Mouse (Mus musculus): ENCODE results near the gene Ryr2. TPM values are rescaled to one million over a fixed set of nuclear protein-coding genes. Genes with fewer than 3 reads are reported as not detected.

Gene Ryr2
- polyA plus RNA-seq, 1 experiment from 2014 or later: 0.43 TPM

DNA sequence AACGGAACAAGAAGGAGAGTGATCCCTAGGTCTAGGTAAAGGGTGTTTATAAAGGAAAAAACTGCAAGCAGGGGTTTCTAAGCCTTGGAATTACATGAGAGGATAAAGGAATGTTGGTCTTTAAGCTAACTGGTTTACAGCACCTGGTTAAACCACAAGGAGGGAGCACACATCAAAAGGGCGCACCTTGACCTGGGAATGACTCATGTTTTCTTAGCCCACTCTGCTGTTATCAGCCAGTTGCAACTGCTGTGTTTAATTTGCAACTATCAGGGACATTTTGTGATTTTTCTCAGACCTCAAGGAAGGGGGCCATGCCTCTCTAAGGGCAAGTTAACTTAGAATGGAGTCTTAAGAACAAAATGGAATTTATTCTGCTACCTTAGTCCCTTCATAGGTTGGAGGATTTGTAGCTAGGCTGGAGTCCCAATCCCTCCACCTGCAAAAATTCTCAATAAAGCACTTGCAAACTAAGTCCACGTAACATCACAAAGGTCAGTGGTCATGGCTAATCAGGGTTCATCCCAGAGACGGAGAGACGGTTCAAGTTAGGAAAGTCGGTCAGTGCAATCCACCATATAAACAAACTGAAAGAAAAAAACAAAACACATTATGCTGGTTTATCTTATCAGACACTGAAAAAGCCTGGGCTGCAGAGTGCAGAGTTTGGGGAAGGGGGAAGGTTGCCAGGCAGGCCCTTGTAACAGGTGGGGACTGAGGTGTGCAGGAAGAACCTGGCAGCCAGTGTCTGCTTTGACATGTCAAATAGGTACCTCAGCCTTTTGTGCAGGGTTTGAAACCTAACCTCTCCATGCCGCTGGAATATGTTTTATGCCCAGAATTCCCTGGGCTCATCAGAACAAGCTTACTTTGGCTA lies 574.5 kb downstream of the Ryr2 start:
- H3K36me3 ChIP-seq (ENCODE audit: control insufficient read depth, insufficient read depth, low read length): no peaks in the 10 kb centered on the region
- no peak for ATAC-seq (ENCODE audit: low read depth)
- no peak overlapping the region for H3K9ac ChIP-seq (ENCODE audit: low read depth, low read length)
- no peaks in the 10 kb centered on the region for H3K9me3 ChIP-seq (ENCODE audit: control insufficient read depth, low read length)
- H3K4me1 ChIP-seq (ENCODE audit: control insufficient read depth, insufficient read depth, low read length): no peaks in the 10 kb centered on the region
- no peak overlapping the region for H3K4me2 ChIP-seq (ENCODE audit: low read depth, low read length)
- H3K27ac ChIP-seq (replicated peaks; ENCODE audit: low read depth, low read length): no peak overlapping the region
- no peak overlapping the region for H3K4me3 ChIP-seq (ENCODE audit: low read depth, low read length)
- no peaks in the 10 kb centered on the region for H3K27me3 ChIP-seq (replicated peaks; ENCODE audit: control insufficient read depth, insufficient read depth, low read length)
- no peak for DNase-seq (ENCODE audit: low spot score)
- 83% methylated on average over 7 of the region's 7 CpGs for WGBS

DNA sequence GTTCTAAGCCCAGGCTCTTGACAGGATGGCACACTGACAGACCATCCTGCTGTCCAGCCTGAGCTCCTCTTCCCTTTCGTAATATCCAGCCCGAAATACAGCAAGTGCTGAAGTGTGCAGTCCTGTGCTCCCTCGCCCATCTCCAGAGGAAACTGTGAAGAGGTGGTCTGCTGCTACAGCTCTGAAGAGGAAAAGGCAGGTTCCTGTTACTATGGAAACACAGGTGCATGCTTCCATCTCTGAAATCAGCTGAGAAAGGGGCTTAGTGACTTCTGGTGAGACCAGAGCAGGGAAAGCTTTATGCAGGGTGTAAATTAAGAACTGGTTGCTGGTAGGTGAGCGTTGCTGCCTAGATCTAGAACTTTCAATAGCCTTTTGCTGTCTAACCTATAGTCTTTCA lies 583.1 kb downstream of the Ryr2 start:
- Histone ChIP-seq H3K4me1 (ENCODE audit: control insufficient read depth, insufficient read depth, low read length) (no peaks in the 10 kb centered on the region), H3K27ac (replicated peaks; ENCODE audit: low read depth, low read length) (no peak overlapping the region), H3K4me3 (ENCODE audit: low read depth, low read length) (no peak overlapping the region), H3K27me3 (replicated peaks; ENCODE audit: control insufficient read depth, insufficient read depth, low read length) (no peaks in the 10 kb centered on the region), H3K36me3 (ENCODE audit: control insufficient read depth, insufficient read depth, low read length) (no peaks in the 10 kb centered on the region), H3K9ac (ENCODE audit: low read depth, low read length) (no peak overlapping the region), H3K9me3 (ENCODE audit: control insufficient read depth, low read length) (no peaks in the 10 kb centered on the region), H3K4me2 (ENCODE audit: low read depth, low read length) (no peak overlapping the region)
- ATAC-seq (ENCODE audit: low read depth) (no peak), DNase-seq (ENCODE audit: low spot score) (no peak)
- WGBS: 85% methylated on average over 4 of the region's 4 CpGs

DNA sequence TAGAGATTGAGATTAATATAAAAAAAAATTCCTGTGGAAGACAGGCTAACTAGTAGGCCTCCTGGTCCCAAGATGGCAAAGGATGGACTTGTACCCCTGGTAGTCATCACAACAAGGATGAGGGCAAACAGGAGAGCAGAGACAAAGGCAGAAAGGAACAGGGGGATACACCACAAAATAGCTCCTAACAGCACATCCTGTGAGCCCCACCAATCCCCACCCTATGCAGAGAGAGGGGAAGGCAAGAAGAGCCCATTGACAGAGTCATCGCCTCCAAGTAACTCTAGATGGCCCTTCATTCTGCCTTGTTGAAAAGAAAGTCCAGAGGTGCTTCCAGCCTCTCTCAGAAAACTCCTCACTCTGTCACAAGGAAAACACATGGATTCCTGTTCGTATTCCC lies 586.0 kb downstream of the Ryr2 start:
- Histone ChIP-seq H3K4me2 (ENCODE audit: low read depth, low read length) (no peak overlapping the region), H3K4me3 (ENCODE audit: low read depth, low read length) (no peak overlapping the region), H3K9ac (ENCODE audit: low read depth, low read length) (no peak overlapping the region), H3K27ac (replicated peaks; ENCODE audit: low read depth, low read length) (no peak overlapping the region), H3K9me3 (ENCODE audit: control insufficient read depth, low read length) (no peaks in the 10 kb centered on the region), H3K27me3 (replicated peaks; ENCODE audit: control insufficient read depth, insufficient read depth, low read length) (no peaks in the 10 kb centered on the region), H3K4me1 (ENCODE audit: control insufficient read depth, insufficient read depth, low read length) (no peaks in the 10 kb centered on the region), H3K36me3 (ENCODE audit: control insufficient read depth, insufficient read depth, low read length) (no peaks in the 10 kb centered on the region)
- no peak for DNase-seq (ENCODE audit: low spot score)
- ATAC-seq (ENCODE audit: low read depth): no peak
- 80% methylated on average over 2 of the region's 2 CpGs for WGBS

DNA sequence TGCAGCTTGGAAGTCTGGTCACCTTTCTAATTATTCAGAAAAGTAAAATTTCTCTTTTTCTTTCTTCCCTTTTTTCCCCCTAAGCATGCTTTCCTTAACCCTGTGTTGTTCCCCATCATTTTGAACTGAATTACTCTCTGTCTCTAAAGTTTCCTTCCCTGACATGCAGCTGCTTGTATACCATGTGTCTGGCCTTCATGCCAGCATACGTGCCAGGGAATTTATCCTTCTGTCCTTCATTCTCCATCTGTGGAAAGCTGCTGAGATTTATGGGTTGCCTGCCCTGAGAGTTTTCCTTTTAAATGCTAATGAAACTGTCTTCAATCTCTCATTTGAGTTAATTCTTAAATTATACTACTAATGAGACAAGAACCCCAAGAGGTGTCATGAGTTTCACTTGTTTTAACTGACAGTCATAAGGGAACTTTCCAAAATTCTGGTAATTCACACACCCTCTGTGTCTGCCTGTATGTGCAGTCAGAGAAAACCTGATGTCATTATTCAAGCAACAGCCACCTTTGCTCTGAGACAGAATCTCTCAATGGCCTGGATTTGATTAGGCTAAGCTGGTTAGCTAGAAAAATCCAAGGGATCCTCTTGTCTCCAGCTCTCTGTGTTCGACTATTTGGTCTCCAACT lies 595.1 kb downstream of the Ryr2 start:
- Histone ChIP-seq H3K4me1 (ENCODE audit: control insufficient read depth, insufficient read depth, low read length) (no peaks in the 10 kb centered on the region), H3K4me2 (ENCODE audit: low read depth, low read length) (no peak overlapping the region), H3K36me3 (ENCODE audit: control insufficient read depth, insufficient read depth, low read length) (no peaks in the 10 kb centered on the region), H3K27ac (replicated peaks; ENCODE audit: low read depth, low read length) (no peak overlapping the region), H3K4me3 (ENCODE audit: low read depth, low read length) (no peak overlapping the region), H3K9ac (ENCODE audit: low read depth, low read length) (no peak overlapping the region), H3K27me3 (replicated peaks; ENCODE audit: control insufficient read depth, insufficient read depth, low read length) (no peaks in the 10 kb centered on the region), H3K9me3 (ENCODE audit: control insufficient read depth, low read length) (no peaks in the 10 kb centered on the region)
- DNase-seq (ENCODE audit: low spot score): no peak
- no peak for ATAC-seq (ENCODE audit: low read depth)
- 40% methylated on average over 2 of the region's 2 CpGs for WGBS

Other genes with a start within 250 kb of the Ryr2 start
- 20.5 and 23.4 TPM in 2 replicates for gene Mtr, start 151.2 kb upstream of the Ryr2 start, polyA plus RNA-seq (2014; fragmentation: Nextera tagmentation; extraction: Ambion mirVana)
- 358 and 490 TPM in 2 replicates for gene Actn2, start 233.8 kb upstream of the Ryr2 start, polyA plus RNA-seq (2014; fragmentation: Nextera tagmentation; extraction: Ambion mirVana)

Measured in embryonic facial prominence, embryonic 14.5 days (tissue).